Mouse (Mus musculus): Measurements from ENCODE around the gene RPS10-NUDT3. TPM values are rescaled to one million over a fixed set of nuclear protein-coding genes. Genes with fewer than 3 reads are reported as not detected.
"Not testable (repeated sequence)": the region's sequence is repeated elsewhere in the genome, so short reads cannot be mapped to it uniquely, and the experiment has no call there.

RPS10-NUDT3 gene
- polyA plus RNA-seq, 1 experiment from 2014 or later = not detected

GRCm38 (mm10) chr17:27636132-27637020 lies 1.4 kb upstream of the RPS10-NUDT3 start, which contains the start of gene Rps10:
TSS of gene Rps10 (minus strand) at chr17:27636669.
- 36% methylated on average over 18 of the region's 18 CpGs for WGBS
- Histone ChIP-seq H3K4me3 (peak within 1 kb of the TSS; percentile 99), H3K36me3 (peaks cover 34% of the 10 kb centered on the region), H3K4me1 (peaks cover 35% of the 10 kb centered on the region), H3K27me3 (ENCODE audit: low read depth, poor library complexity, severe bottlenecking) (no peaks in the 10 kb centered on the region), H3K9me3 (replicated peaks) (no peaks in the 10 kb centered on the region), H3K27ac (peak within 1 kb of the TSS; percentile 96)
- DNase-seq (ENCODE audit: low spot score) = no peak

- DNase-seq (ENCODE audit: low spot score); H3K27me3 ChIP-seq (ENCODE audit: low read depth, poor library complexity, severe bottlenecking); H3K9me3 ChIP-seq (replicated peaks): not testable (repeated sequence)
- WGBS = 53% methylated on average over 9 of the region's 9 CpGs
- H3K36me3 ChIP-seq = peaks cover 42% of the 10 kb centered on the region
- H3K4me3 ChIP-seq = peak overlapping the region; percentile 99
- H3K4me1 ChIP-seq = peaks cover 41% of the 10 kb centered on the region
- H3K27ac ChIP-seq = peak overlapping the region; percentile 96
Measured at GRCm38 (mm10) chr17:27635575-27635903, 517 bp upstream of the RPS10-NUDT3 start.

GRCm38 (mm10) chr17:27629249-27630020 lies 5.6 kb downstream of the RPS10-NUDT3 start:
- peak; percentile 81 for DNase-seq (ENCODE audit: low spot score)
- Histone ChIP-seq H3K27me3 (ENCODE audit: low read depth, poor library complexity, severe bottlenecking) (no peaks in the 10 kb centered on the region), H3K27ac (no peak overlapping the region), H3K36me3 (peaks cover 60% of the 10 kb centered on the region), H3K9me3 (replicated peaks) (no peaks in the 10 kb centered on the region), H3K4me3 (no peak overlapping the region), H3K4me1 (peaks cover 51% of the 10 kb centered on the region)
- 75% methylated on average over 2 of the region's 2 CpGs for WGBS

GRCm38 (mm10) chr17:27628376-27628775 lies 6.6 kb downstream of the RPS10-NUDT3 start:
- H3K4me1 ChIP-seq = peaks cover 53% of the 10 kb centered on the region
- no peaks in the 10 kb centered on the region for H3K9me3 ChIP-seq (replicated peaks)
- no peak overlapping the region for H3K4me3 ChIP-seq
- H3K27me3 ChIP-seq (ENCODE audit: low read depth, poor library complexity, severe bottlenecking) = no peaks in the 10 kb centered on the region
- 89% methylated on average over 8 of the region's 8 CpGs for WGBS
- H3K27ac ChIP-seq = no peak overlapping the region
- DNase-seq (ENCODE audit: low spot score) = no peak
- peaks cover 50% of the 10 kb centered on the region for H3K36me3 ChIP-seq

- Histone ChIP-seq H3K36me3 (peaks cover 41% of the 10 kb centered on the region), H3K4me3 (no peak overlapping the region), H3K27ac (no peak overlapping the region), H3K9me3 (replicated peaks) (no peaks in the 10 kb centered on the region), H3K27me3 (ENCODE audit: low read depth, poor library complexity, severe bottlenecking) (no peaks in the 10 kb centered on the region), H3K4me1 (peaks cover 45% of the 10 kb centered on the region)
- 57% methylated on average over 5 of the region's 5 CpGs for WGBS
- DNase-seq (ENCODE audit: low spot score) = no peak
Measured at GRCm38 (mm10) chr17:27627451-27627850, 7.6 kb downstream of the RPS10-NUDT3 start.

GRCm38 (mm10) chr17:27626681-27627080 lies 8.3 kb downstream of the RPS10-NUDT3 start:
- H3K27me3 ChIP-seq (ENCODE audit: low read depth, poor library complexity, severe bottlenecking) = no peaks in the 10 kb centered on the region
- H3K4me3 ChIP-seq = no peak overlapping the region
- H3K36me3 ChIP-seq = peaks cover 33% of the 10 kb centered on the region
- 27% methylated on average over 5 of the region's 5 CpGs for WGBS
- H3K9me3 ChIP-seq (replicated peaks) = no peaks in the 10 kb centered on the region
- no peak for DNase-seq (ENCODE audit: low spot score)
- peaks cover 39% of the 10 kb centered on the region for H3K4me1 ChIP-seq
- no peak overlapping the region for H3K27ac ChIP-seq

- Histone ChIP-seq H3K27me3 (ENCODE audit: low read depth, poor library complexity, severe bottlenecking) (no peaks in the 10 kb centered on the region), H3K36me3 (peaks cover 23% of the 10 kb centered on the region), H3K4me3 (no peak overlapping the region), H3K4me1 (peaks cover 41% of the 10 kb centered on the region), H3K9me3 (replicated peaks) (no peaks in the 10 kb centered on the region), H3K27ac (no peak overlapping the region)
- 36% methylated on average over 7 of the region's 7 CpGs for WGBS
- DNase-seq (ENCODE audit: low spot score) = no peak
Measured at GRCm38 (mm10) chr17:27625455-27626251, 9.4 kb downstream of the RPS10-NUDT3 start.

GRCm38 (mm10) chr17:27623360-27624326 lies 11.4 kb downstream of the RPS10-NUDT3 start, which contains the start of gene Nudt3:
TSS of gene Nudt3 (minus strand) at chr17:27623495.
- Histone ChIP-seq H3K36me3 (peaks cover 23% of the 10 kb centered on the region), H3K4me1 (peaks cover 45% of the 10 kb centered on the region), H3K9me3 (replicated peaks) (no peaks in the 10 kb centered on the region), H3K27me3 (ENCODE audit: low read depth, poor library complexity, severe bottlenecking) (no peaks in the 10 kb centered on the region), H3K4me3 (peak within 1 kb of the TSS; percentile 86), H3K27ac (peak within 1 kb of the TSS; percentile 98)
- 8% methylated on average over 87 of the region's 91 CpGs for WGBS
- DNase-seq (ENCODE audit: low spot score) = peak; percentile 93

- peak; percentile 80 for DNase-seq (ENCODE audit: low spot score)
- peaks cover 27% of the 10 kb centered on the region for H3K36me3 ChIP-seq
- H3K4me1 ChIP-seq = peaks cover 45% of the 10 kb centered on the region
- under 1% methylated on average over 70 of the region's 80 CpGs for WGBS
- H3K27ac ChIP-seq = peak overlapping the region; percentile 98
- H3K9me3 ChIP-seq (replicated peaks) = no peaks in the 10 kb centered on the region; the same call in 1 of the 2 replicates
- peak overlapping the region; percentile 86 for H3K4me3 ChIP-seq
- no peaks in the 10 kb centered on the region for H3K27me3 ChIP-seq (ENCODE audit: low read depth, poor library complexity, severe bottlenecking)
Measured at GRCm38 (mm10) chr17:27622611-27623359, 12.2 kb downstream of the RPS10-NUDT3 start.

- DNase-seq (ENCODE audit: low spot score) = peak; percentile 55
- Histone ChIP-seq H3K36me3 (peaks cover 36% of the 10 kb centered on the region), H3K4me3 (peak overlapping the region; percentile 86), H3K4me1 (peaks cover 44% of the 10 kb centered on the region), H3K9me3 (replicated peaks) (no peaks in the 10 kb centered on the region; the same call in 1 of the 2 replicates), H3K27ac (peak overlapping the region; percentile 98), H3K27me3 (ENCODE audit: low read depth, poor library complexity, severe bottlenecking) (no peaks in the 10 kb centered on the region)
- WGBS = 5% methylated on average over 23 of the region's 23 CpGs
Measured at GRCm38 (mm10) chr17:27621705-27622531, 13.1 kb downstream of the RPS10-NUDT3 start.

Data from limb, embryonic 10.5 days (tissue).